Comparison of ENCODE assay signal across 8 mouse cellular contexts in the genomic region with DNA sequence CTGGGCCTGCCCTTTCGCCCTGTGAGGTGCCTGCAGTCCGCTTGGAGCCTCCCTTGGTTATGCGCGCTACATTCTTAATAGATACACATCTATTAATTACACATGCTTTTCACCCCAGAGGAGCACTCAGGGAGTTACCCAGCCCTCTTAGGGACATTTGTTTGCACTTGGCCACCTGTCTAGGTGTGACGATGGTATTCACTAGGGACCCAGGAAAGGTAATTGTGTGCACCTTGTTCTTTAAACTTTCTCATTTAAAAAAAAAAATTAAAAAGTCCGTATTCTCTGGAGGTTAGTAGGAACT. TPM values are rescaled to one million over a fixed set of nuclear protein-coding genes. Genes with fewer than 3 reads are reported as not detected.
A peak's percentile ranks its signal among the peaks of the same experiment; 100 is the strongest.
DNase-seq lines count a peak whose midpoint lies in the region; ATAC-seq and TF ChIP-seq lines count a peak whose summit lies in the region.

No protein-coding gene starts in this region.

- WGBS in embryonic facial prominence, embryonic 10.5 days, result 2% methylated on average over 6 of the region's 6 CpGs
- 2% methylated on average over 6 of the region's 6 CpGs for WGBS in hindbrain, embryonic 12.5 days
- 2% methylated on average over 6 of the region's 6 CpGs for WGBS in midbrain, embryonic 15.5 days

- peak overlapping the region; percentile 92 for H3K27ac ChIP-seq in layer of hippocampus, adult 2 months
- H3K27ac ChIP-seq in embryonic facial prominence, embryonic 10.5 days (replicated peaks), result peak overlapping the region; percentile 79
- H3K27ac ChIP-seq in hindbrain, embryonic 12.5 days, result peak overlapping the region; percentile 91
- peak overlapping the region; percentile 91 for H3K27ac ChIP-seq in midbrain, embryonic 15.5 days

- ATAC-seq in hindbrain, embryonic 12.5 days (ENCODE audit: low FRiP score), result no peak; the same call in 1 of the 2 replicates
- ATAC-seq in midbrain, embryonic 15.5 days (replicated peaks), result peak; percentile 41

- H3K27me3 ChIP-seq in embryonic facial prominence, embryonic 10.5 days (replicated peaks; ENCODE audit: low read depth, poor library complexity, severe bottlenecking), result peaks cover 77% of the 10 kb centered on the region
- peaks cover 25% of the 10 kb centered on the region; the same call in 1 of the 2 replicates for H3K27me3 ChIP-seq in hindbrain, embryonic 12.5 days
- H3K27me3 ChIP-seq in midbrain, embryonic 15.5 days (replicated peaks), result no peaks in the 10 kb centered on the region

- peak overlapping the region; percentile 84 for H3K4me2 ChIP-seq in hindbrain, embryonic 12.5 days (replicated peaks)
- H3K4me2 ChIP-seq in midbrain, embryonic 15.5 days, result peak overlapping the region; percentile 68

- H3K9ac ChIP-seq in hindbrain, embryonic 12.5 days, result peak overlapping the region; percentile 83
- peak overlapping the region; percentile 81 for H3K9ac ChIP-seq in midbrain, embryonic 15.5 days

- H3K36me3 ChIP-seq in embryonic facial prominence, embryonic 10.5 days (replicated peaks), result no peaks in the 10 kb centered on the region
- no peaks in the 10 kb centered on the region for H3K36me3 ChIP-seq in hindbrain, embryonic 12.5 days
- H3K36me3 ChIP-seq in midbrain, embryonic 15.5 days (replicated peaks), result no peaks in the 10 kb centered on the region

- TF ChIP-seq CTCF in layer of hippocampus, adult 2 months (conservative IDR thresholded peaks at IDR 0.05), result no peak

- DNase-seq in layer of hippocampus, adult 2 months (ENCODE audit: low spot score in 2 of 2), result no peak
- DNase-seq in layer of hippocampus, adult 9-11 months, result no peak
- DNase-seq in embryonic facial prominence, embryonic 10.5 days (ENCODE audit: low spot score), result no peak
- DNase-seq in right cerebral cortex, postnatal 25 days, result no peak
- DNase-seq in gastrocnemius, adult 18-20 months (ENCODE audit: low spot score), result no peak
- no peak for DNase-seq in kidney, adult 18-20 months

- H3K9me3 ChIP-seq in embryonic facial prominence, embryonic 10.5 days, result no peaks in the 10 kb centered on the region
- no peaks in the 10 kb centered on the region for H3K9me3 ChIP-seq in hindbrain, embryonic 12.5 days (replicated peaks)
- H3K9me3 ChIP-seq in midbrain, embryonic 15.5 days, result no peaks in the 10 kb centered on the region

- H3K4me1 ChIP-seq in embryonic facial prominence, embryonic 10.5 days, result peaks cover 18% of the 10 kb centered on the region
- peaks cover 6% of the 10 kb centered on the region; the same call in 1 of the 2 replicates for H3K4me1 ChIP-seq in hindbrain, embryonic 12.5 days
- peaks cover 16% of the 10 kb centered on the region for H3K4me1 ChIP-seq in midbrain, embryonic 15.5 days

- H3K4me3 ChIP-seq in layer of hippocampus, adult 2 months, result peak overlapping the region; percentile 73
- H3K4me3 ChIP-seq in embryonic facial prominence, embryonic 10.5 days, result peak overlapping the region; percentile 87
- peak overlapping the region; percentile 78 for H3K4me3 ChIP-seq in hindbrain, embryonic 12.5 days
- peak overlapping the region; percentile 72 for H3K4me3 ChIP-seq in midbrain, embryonic 15.5 days

RNA-seq across cellular contexts. Expression of a gene that starts 0.4 kb away (rescaled TPM):
- 10 to 100 TPM; 30.4 to 32.8 TPM for total RNA-seq in layer of hippocampus, adult 2 months (2021)
- 2.6 and 3.0 TPM in 2 replicates for polyA plus RNA-seq in embryonic facial prominence, embryonic 10.5 days (2016; fragmentation: Nextera tagmentation; extraction: Ambion mirVana)
- polyA plus RNA-seq in hindbrain, embryonic 12.5 days (2016; fragmentation: Nextera tagmentation; extraction: Ambion mirVana), result 15.6 and 15.8 TPM in 2 replicates
- 46.7 and 51.4 TPM in 2 replicates for polyA plus RNA-seq in midbrain, embryonic 15.5 days (2015; fragmentation: Nextera tagmentation; extraction: Ambion mirVana)
- under 1 TPM; 0.34 to 0.52 TPM for total RNA-seq in gastrocnemius, adult 18-20 months (2021)
